Comparison of ENCODE assay signal across 12 mouse cellular contexts in the genomic region with DNA sequence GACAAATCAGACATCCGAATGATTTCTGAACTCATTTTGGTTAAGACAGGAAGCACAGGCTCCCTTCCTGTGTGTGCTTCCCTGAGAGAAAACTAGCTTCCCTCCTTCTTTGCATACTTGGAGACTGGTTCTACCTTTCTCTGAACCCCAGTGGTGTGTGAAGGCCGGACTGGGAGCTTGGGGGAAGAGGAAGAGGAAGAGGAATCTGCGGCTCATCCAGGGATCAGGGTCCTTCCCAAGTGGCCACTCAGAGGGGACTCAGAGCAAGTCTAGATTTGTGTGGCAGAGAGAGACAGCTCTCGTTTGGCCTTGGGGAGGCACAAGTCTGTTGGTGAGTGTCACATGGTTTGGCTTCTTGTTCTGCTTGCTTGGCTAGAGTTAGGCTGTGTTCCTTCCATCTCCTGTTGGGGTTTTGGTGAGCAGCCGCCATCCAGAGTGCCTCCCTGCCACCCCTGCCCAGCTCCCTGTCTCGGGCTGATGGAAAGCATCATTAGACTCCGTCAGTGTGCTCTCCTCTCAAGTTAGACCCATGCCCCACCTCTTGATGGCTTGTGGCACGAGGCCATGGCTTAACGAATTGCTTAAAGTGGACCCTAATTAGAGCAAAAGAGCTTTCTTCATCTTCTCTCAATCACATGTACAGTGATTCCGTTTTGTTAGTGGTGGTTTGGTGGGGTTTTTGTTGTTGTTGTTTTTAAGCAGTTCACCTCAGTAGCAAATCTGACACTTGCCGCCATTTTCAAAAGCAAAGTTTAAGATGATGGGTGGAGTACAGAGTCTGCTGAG. TPM values are rescaled to one million over a fixed set of nuclear protein-coding genes. Genes with fewer than 3 reads are reported as not detected.
DNase-seq lines count a peak whose midpoint lies in the region; ATAC-seq lines count a peak whose summit lies in the region.
"Had no signal": no experiment of that assay in that cellular context is flagged by ENCODE, and none has a peak within 500 bp of the region (broad histone marks: within the 10 kb centered on the region; RNA-seq: fewer than 3 reads in every experiment).

No protein-coding gene starts in this region.

- H3K27me3 ChIP-seq in heart, embryonic 15.5 days, result peaks cover 27% of the 10 kb centered on the region
- peaks cover 38% of the 10 kb centered on the region for H3K27me3 ChIP-seq in kidney, embryonic 16.5 days (ENCODE audit: insufficient read depth, low read length)
- peaks cover 42% of the 10 kb centered on the region for H3K27me3 ChIP-seq in hindbrain, embryonic 13.5 days
- H3K27me3 ChIP-seq in hindbrain, embryonic 11.5 days (ENCODE audit: control insufficient read depth, insufficient read depth, low read length), result peaks cover 15% of the 10 kb centered on the region

- H3K9me3 ChIP-seq in heart, embryonic 15.5 days (replicated peaks), result no peaks in the 10 kb centered on the region
- H3K9me3 ChIP-seq in kidney, embryonic 16.5 days (ENCODE audit: low read length), result no peaks in the 10 kb centered on the region
- no peaks in the 10 kb centered on the region for H3K9me3 ChIP-seq in hindbrain, embryonic 13.5 days
- H3K9me3 ChIP-seq in hindbrain, embryonic 11.5 days (ENCODE audit: control insufficient read depth, low read length), result no peaks in the 10 kb centered on the region
- H3K9me3 ChIP-seq: midbrain, embryonic 10.5 days had no signal

- H3K4me3 ChIP-seq in heart, embryonic 15.5 days, result peak overlapping the region; percentile 8; the same call in 1 of the 2 replicates
- no peak overlapping the region for H3K4me3 ChIP-seq in kidney, embryonic 16.5 days (ENCODE audit: low read length)
- H3K4me3 ChIP-seq in hindbrain, embryonic 13.5 days, result no peak overlapping the region
- no peak overlapping the region for H3K4me3 ChIP-seq in hindbrain, embryonic 11.5 days (ENCODE audit: low read depth, low read length)
- H3K4me3 ChIP-seq: midbrain, embryonic 10.5 days had no signal

- no peak overlapping the region for H3K9ac ChIP-seq in heart, embryonic 15.5 days
- H3K9ac ChIP-seq in kidney, embryonic 16.5 days (replicated peaks; ENCODE audit: low read length), result no peak overlapping the region
- no peak overlapping the region for H3K9ac ChIP-seq in hindbrain, embryonic 13.5 days
- H3K9ac ChIP-seq in hindbrain, embryonic 11.5 days (ENCODE audit: low read depth, low read length), result no peak overlapping the region

- peaks cover 12% of the 10 kb centered on the region for H3K4me1 ChIP-seq in heart, embryonic 15.5 days (replicated peaks)
- H3K4me1 ChIP-seq in kidney, embryonic 16.5 days (ENCODE audit: insufficient read depth, low read length), result peaks cover 9% of the 10 kb centered on the region; the same call in 1 of the 2 replicates
- H3K4me1 ChIP-seq in hindbrain, embryonic 13.5 days (replicated peaks), result peaks cover 15% of the 10 kb centered on the region
- no peaks in the 10 kb centered on the region for H3K4me1 ChIP-seq in hindbrain, embryonic 11.5 days (replicated peaks; ENCODE audit: control insufficient read depth, insufficient read depth, low read length)

- no peaks in the 10 kb centered on the region for H3K36me3 ChIP-seq in heart, embryonic 15.5 days
- no peaks in the 10 kb centered on the region for H3K36me3 ChIP-seq in kidney, embryonic 16.5 days (ENCODE audit: insufficient read depth, low read length)
- H3K36me3 ChIP-seq in hindbrain, embryonic 13.5 days, result no peaks in the 10 kb centered on the region
- no peaks in the 10 kb centered on the region for H3K36me3 ChIP-seq in hindbrain, embryonic 11.5 days (ENCODE audit: control insufficient read depth, insufficient read depth, low read length)
- H3K36me3 ChIP-seq: midbrain, embryonic 10.5 days had no signal

- peak overlapping the region; percentile 5; the same call in 1 of the 2 replicates for H3K27ac ChIP-seq in heart, embryonic 15.5 days
- H3K27ac ChIP-seq in kidney, embryonic 16.5 days (ENCODE audit: low read length), result no peak overlapping the region
- H3K27ac ChIP-seq in hindbrain, embryonic 13.5 days, result no peak overlapping the region
- H3K27ac ChIP-seq in hindbrain, embryonic 11.5 days (ENCODE audit: low read depth, low read length), result no peak overlapping the region
- H3K27ac ChIP-seq: midbrain, embryonic 10.5 days had no signal

- DNase-seq in heart, adult 9 months (ENCODE audit: low spot score in 2 of 2), result no peak
- DNase-seq in thymus, postnatal 0 days (ENCODE audit: low spot score), result peak; percentile 72
- no peak for DNase-seq in hindbrain, embryonic 11.5 days (ENCODE audit: low spot score)
- DNase-seq: adrenal gland, adult 2 months; cerebellum, postnatal 14 days; kidney, adult 9 months had no signal

- no peak for ATAC-seq in heart, embryonic 15.5 days (replicated peaks; ENCODE audit: insufficient number of reproducible peaks, insufficient read depth, low FRiP score, low read depth)
- peak; percentile 10 for ATAC-seq in common myeloid progenitor, adult 5-6 weeks (replicated peaks; ENCODE audit: low read depth, poor library complexity, severe bottlenecking)
- peak; percentile 6 for ATAC-seq in megakaryocyte progenitor cell, adult 5-6 weeks (replicated peaks; ENCODE audit: poor library complexity)
- ATAC-seq in kidney, embryonic 16.5 days (ENCODE audit: low FRiP score, low TSS enrichment), result no peak
- ATAC-seq in hindbrain, embryonic 13.5 days (ENCODE audit: low FRiP score), result no peak
- ATAC-seq in hindbrain, embryonic 11.5 days (ENCODE audit: low FRiP score), result no peak

- H3K4me2 ChIP-seq in heart, embryonic 15.5 days, result no peak overlapping the region
- H3K4me2 ChIP-seq in kidney, embryonic 16.5 days (replicated peaks; ENCODE audit: low read depth, low read length), result no peak overlapping the region
- no peak overlapping the region for H3K4me2 ChIP-seq in hindbrain, embryonic 13.5 days
- H3K4me2 ChIP-seq in hindbrain, embryonic 11.5 days (replicated peaks; ENCODE audit: low read depth, low read length), result no peak overlapping the region

- 63% methylated on average over 11 of the region's 11 CpGs for WGBS in heart, embryonic 15.5 days
- WGBS in kidney, embryonic 16.5 days, result 73% methylated on average over 11 of the region's 11 CpGs
- 87% methylated on average over 11 of the region's 11 CpGs for WGBS in hindbrain, embryonic 13.5 days
- 79% methylated on average over 11 of the region's 11 CpGs for WGBS in hindbrain, embryonic 11.5 days

RNA-seq across cellular contexts. Expression of a gene that starts 5.4 kb away (rescaled TPM):
- 1.2 and 6.2 TPM in 2 replicates for polyA plus RNA-seq in heart, embryonic 15.5 days (2015; fragmentation: Nextera tagmentation; extraction: Ambion mirVana)
- 197 and 213 TPM in 2 replicates for total RNA-seq in common myeloid progenitor, adult 5-6 weeks (2017)
- total RNA-seq in megakaryocyte progenitor cell, adult 5-6 weeks (2015), result 155 and 160 TPM in 2 replicates
- total RNA-seq in megakaryocyte progenitor cell, adult 5-6 weeks (2017), result 58.3 and 84.0 TPM in 2 replicates
- 91.7 and 100 TPM in 2 replicates for polyA plus RNA-seq in thymus, postnatal 0 days (2015; fragmentation: Nextera tagmentation; extraction: Ambion mirVana)
- 0.44 and 0.75 TPM in 2 replicates for polyA plus RNA-seq in kidney, embryonic 16.5 days (2015; fragmentation: Nextera tagmentation; extraction: Ambion mirVana)
- 0.74 and 1.1 TPM in 2 replicates for polyA plus RNA-seq in hindbrain, embryonic 13.5 days (2015; fragmentation: Nextera tagmentation; extraction: Ambion mirVana)
- 2.3 and 3.5 TPM in 2 replicates for polyA plus RNA-seq in hindbrain, embryonic 11.5 days (2014; fragmentation: Nextera tagmentation; extraction: Ambion mirVana)

Comparison
In these comparisons a context has a peak if more than half of its experiments do, and no peak if none do; other contexts are left out.
1. ATAC-seq: peak in common myeloid progenitor, adult 5-6 weeks (single experiment) and megakaryocyte progenitor cell, adult 5-6 weeks (single experiment); none in heart, embryonic 15.5 days (single experiment), kidney, embryonic 16.5 days (single experiment), hindbrain, embryonic 13.5 days (single experiment) and hindbrain, embryonic 11.5 days (single experiment).
2. RNA of a gene that starts 5.4 kb away (polyA plus RNA-seq): 91.7 to 100 TPM in thymus, postnatal 0 days; 2.3 to 3.5 TPM in hindbrain, embryonic 11.5 days, 1.2 to 6.2 TPM in heart, embryonic 15.5 days, 0.74 to 1.1 TPM in hindbrain, embryonic 13.5 days and 0.44 to 0.75 TPM in kidney, embryonic 16.5 days; every median in the first group is over 10 times any median in the second.